19 mouse cellular contexts compared by ENCODE assay signal in genomic region chr4:97851698-97852097, GRCm38 (mm10).
"Had no signal": no experiment of that assay in that cellular context is flagged by ENCODE, and none has a peak within 500 bp of the region (broad histone marks: within the 10 kb centered on the region; RNA-seq: fewer than 3 reads in every experiment).

No protein-coding gene starts in this region.

- H3K9ac ChIP-seq: liver, embryonic 14.5 days; lung, embryonic 14.5 days; midbrain, embryonic 12.5 days; neural tube, embryonic 13.5 days; neural tube, embryonic 15.5 days had no signal

- H3K36me3 ChIP-seq: midbrain, embryonic 10.5 days; midbrain, embryonic 12.5 days; neural tube, embryonic 13.5 days; neural tube, embryonic 15.5 days had no signal

- H3K4me3 ChIP-seq: midbrain, embryonic 10.5 days; midbrain, embryonic 12.5 days; myocyte; neural tube, embryonic 13.5 days; neural tube, embryonic 15.5 days had no signal

- DNase-seq: lung, embryonic 14.5 days; lung, postnatal 14 days; lung, postnatal 4 days; midbrain, embryonic 14.5 days; retina, postnatal 1 day; right cerebral cortex, adult 18-20 months; right cerebral cortex, postnatal 25 days; right cerebral cortex, postnatal 4 days; spleen, adult 18-20 months; thymus, adult 18-20 months; thymus, postnatal 14 days; thymus, postnatal 36 days had no signal

- H3K27me3 ChIP-seq: neural tube, embryonic 13.5 days; neural tube, embryonic 15.5 days had no signal

- H3K4me1 ChIP-seq: midbrain, embryonic 10.5 days; midbrain, embryonic 12.5 days had no signal

- H3K9me3 ChIP-seq: midbrain, embryonic 10.5 days; midbrain, embryonic 12.5 days; neural tube, embryonic 13.5 days; neural tube, embryonic 15.5 days had no signal

- ATAC-seq: midbrain, embryonic 16.5 days had no signal

- H3K4me2 ChIP-seq: lung, embryonic 14.5 days; midbrain, embryonic 12.5 days; neural tube, embryonic 13.5 days; neural tube, embryonic 15.5 days had no signal

- H3K27ac ChIP-seq: liver, embryonic 14.5 days; midbrain, embryonic 10.5 days; midbrain, embryonic 12.5 days; neural tube, embryonic 13.5 days; neural tube, embryonic 15.5 days had no signal
